Mouse (Mus musculus): ENCODE data around the gene Otud5.
"Not testable (repeated sequence)": the region's sequence is repeated elsewhere in the genome, so short reads cannot be mapped to it uniquely, and the experiment has no call there.

Gene Otud5

DNA sequence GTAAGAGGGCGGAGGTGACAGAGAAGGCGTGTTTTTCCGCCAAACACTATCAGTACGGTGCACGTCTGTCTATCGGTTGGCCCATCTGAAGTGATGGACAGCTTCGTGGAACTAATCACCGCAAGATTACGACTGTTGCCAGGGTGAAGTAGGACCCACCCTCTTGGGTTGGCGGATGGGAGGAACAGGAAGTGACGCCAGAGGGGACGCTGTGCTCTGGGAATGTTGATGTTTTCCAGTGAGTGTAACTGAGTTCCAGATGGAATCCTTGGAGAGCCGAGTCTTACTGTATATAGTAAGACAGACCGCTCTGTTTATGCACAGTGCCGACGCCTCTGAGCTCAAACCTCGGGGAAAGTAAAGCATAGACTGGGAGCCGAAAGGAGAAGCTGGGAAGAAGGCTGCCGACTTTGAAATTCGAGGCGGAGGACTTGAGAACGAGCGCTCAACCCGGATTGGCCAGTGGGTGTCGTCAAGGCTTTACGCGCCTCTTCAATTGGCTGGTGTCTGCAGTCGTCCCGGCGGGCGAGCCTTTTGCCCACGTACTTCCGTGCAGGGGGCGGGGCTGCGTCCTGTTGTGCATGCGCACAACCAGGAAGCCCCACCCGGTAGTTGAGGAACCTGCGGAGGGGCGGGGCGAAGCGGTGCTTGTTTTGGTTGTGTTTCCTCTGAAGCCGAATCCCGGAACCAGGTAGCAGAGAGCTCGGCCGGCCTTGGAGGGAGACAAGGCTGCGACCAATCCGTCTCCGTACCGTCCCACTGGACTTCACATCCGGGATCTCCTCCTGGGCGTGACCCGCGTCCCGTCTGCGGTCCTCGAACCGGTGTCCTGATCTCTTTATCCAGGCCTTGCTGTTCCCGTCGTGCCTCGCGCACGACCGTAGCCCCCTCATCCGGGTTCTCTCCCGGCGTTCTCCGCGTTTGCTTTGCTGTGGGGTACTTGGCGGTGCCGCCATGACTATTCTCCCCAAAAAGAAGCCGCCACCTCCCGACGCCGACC is at the start of gene Otud5:
TSS of gene Otud5 (plus strand) at position 202 of the 1,000 bp plus-strand sequence.
- DNase-seq (ENCODE audit: low read depth) = peak; percentile 96

GRCm38 (mm10) chrX:7793361-7793760 is 47.8 kb upstream of the Otud5 start:
- DNase-seq (ENCODE audit: low read depth) = peak; percentile 56

GRCm38 (mm10) chrX:7795016-7795415 is 46.1 kb upstream of the Otud5 start:
- peak; percentile 57 for DNase-seq (ENCODE audit: low read depth)

- DNase-seq (ENCODE audit: low read depth) = peak; percentile 67
Measured at GRCm38 (mm10) chrX:7797327-7797726, 43.8 kb upstream of the Otud5 start.

DNA sequence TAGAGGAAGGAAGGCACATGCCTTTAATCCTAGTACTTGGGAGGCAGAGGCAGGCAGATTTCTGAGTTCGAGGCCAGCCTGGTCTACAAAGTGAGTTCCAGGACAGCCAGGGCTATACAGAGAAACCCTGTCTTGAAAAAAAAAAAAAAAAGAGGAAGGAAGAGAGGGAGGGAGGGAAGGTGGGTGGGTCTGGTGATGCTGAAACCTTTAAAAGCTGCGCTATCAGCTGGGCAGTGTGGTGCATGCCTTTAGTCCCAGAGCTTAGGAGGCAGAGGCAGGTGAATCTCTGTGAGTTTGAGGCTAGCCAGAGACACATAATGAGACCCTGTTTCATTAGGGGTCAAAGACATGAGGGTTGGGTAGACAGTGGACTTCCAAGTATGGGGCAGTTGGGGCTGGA is 39.0 kb upstream of the Otud5 start:
- not testable (repeated sequence) for DNase-seq (ENCODE audit: low read depth)

GRCm38 (mm10) chrX:7815016-7815415 is 26.1 kb upstream of the Otud5 start:
- DNase-seq (ENCODE audit: low read depth) = peak; percentile 55

GRCm38 (mm10) chrX:7821865-7822779 is 19.0 kb upstream of the Otud5 start, which contains the start of gene Kcnd1:
Gene Kcnd1, plus strand, starts transcription at chrX:7822289.
- DNase-seq (ENCODE audit: low read depth) = peak; percentile 79

GRCm38 (mm10) chrX:7837146-7837545 is 4.0 kb upstream of the Otud5 start:
- peak; percentile 11 for DNase-seq (ENCODE audit: low read depth)

DNA sequence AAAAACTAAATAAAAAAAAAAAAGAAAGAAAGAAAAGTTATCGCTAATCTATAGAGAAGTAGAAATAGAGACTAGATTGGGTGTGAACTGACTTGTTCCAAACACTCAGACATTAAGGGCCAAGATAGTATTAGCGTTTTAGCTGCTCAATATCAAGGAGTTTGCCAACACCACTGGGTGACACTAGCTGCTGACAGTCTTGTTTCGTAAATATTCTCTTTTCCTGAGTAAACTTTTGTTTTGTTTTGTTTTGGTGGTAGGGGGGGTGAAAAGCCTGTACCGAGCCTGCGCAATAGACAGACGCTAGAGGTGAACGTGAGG is 362 bp upstream of the Otud5 start:
- no peak for DNase-seq (ENCODE audit: low read depth)

GRCm38 (mm10) chrX:7842318-7842717 is 1.2 kb downstream of the Otud5 start:
- DNase-seq (ENCODE audit: low read depth) = peak; percentile 10

GRCm38 (mm10) chrX:7847845-7848244 is 6.7 kb downstream of the Otud5 start:
- no peak for DNase-seq (ENCODE audit: low read depth)

DNA sequence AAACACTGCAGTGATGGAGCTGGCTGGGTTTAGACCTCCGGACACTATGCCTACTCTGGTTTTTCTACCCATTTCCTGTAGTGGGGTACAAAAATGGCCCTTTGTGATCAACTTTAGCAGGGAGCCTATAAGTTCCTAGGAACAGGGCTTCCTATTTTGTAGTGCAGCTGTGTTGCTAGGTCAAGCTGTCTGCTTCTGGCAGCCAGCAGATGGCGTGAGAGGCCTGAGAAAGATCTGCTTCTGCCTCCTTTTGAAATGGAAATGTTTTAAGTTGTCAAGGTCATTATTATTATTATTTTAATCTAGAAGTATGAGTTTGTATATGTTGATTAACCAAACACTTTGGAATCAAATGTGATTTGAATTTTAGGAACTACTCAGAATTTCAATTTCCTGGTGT is 13.4 kb downstream of the Otud5 start:
- peak; percentile 54 for DNase-seq (ENCODE audit: low read depth)

DNA sequence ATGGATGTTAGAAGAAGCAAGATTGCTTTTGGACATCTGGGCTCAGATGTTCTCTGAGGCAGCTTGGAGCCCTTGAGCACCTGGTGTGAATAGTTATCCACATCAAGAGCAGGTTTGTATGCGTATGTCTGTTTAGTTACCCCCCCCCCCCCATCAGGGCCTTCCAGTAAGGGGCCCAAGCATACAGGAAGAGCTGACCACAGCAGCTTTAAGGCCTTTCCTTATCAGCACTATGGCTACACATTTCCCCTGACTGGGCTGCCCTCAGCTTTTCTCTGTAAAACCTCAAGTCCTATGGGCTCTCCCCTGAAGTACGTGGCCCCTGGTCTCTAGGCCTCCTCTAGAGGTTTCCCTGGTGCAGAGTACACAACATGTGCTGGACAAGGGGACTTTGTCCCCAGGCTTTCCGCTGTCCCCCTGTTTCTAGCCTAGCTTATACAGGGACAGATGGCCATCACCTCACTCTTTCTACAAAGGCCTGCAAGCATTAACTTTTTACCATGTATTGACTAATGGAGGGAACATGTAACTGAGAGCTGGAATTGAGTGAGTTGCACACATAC is 18.1 kb downstream of the Otud5 start:
- DNase-seq (ENCODE audit: low read depth) = no peak

DNA sequence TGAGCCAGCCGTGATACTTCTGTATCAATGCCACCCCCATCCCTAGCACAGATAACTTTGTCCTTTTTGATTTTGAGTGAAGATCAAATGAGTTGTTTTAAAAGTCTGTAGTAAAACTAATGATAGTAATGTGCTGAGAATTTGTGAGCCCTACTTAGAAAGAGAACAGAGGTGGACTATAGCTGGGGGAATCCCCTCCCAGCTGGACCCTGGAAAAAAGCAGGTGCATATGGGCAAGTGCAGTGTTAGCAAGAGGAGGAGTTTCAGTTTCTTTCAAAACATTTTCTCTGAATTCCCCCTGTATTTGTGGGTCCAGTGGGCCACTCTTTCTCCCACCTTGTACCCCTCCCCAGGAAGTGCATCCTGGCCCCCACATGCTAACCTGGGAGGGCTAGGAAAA is 22.0 kb downstream of the Otud5 start:
- DNase-seq (ENCODE audit: low read depth) = no peak

- DNase-seq (ENCODE audit: low read depth) = no peak
Measured at GRCm38 (mm10) chrX:7864551-7864950, 23.4 kb downstream of the Otud5 start.

DNA sequence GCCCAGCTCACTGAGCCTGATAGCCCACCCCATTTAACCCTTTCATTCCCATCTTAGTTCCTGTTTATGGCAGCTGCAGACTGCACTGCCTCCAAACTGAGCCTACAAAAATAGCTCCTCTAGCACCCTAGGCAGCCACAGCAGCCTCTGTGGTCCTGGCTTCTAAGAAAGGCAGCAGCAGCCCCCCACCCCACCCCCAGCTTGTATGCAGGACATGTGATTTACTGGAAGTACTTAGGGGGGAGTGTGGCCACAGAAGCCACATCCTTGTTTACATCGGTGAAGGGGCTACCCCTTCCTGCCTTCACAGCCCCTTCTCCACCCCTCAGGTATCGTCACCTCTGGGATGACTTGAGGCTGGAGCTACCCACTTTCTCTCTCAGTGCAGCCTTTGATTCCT is 24.2 kb downstream of the Otud5 start:
- no peak for DNase-seq (ENCODE audit: low read depth)

DNA sequence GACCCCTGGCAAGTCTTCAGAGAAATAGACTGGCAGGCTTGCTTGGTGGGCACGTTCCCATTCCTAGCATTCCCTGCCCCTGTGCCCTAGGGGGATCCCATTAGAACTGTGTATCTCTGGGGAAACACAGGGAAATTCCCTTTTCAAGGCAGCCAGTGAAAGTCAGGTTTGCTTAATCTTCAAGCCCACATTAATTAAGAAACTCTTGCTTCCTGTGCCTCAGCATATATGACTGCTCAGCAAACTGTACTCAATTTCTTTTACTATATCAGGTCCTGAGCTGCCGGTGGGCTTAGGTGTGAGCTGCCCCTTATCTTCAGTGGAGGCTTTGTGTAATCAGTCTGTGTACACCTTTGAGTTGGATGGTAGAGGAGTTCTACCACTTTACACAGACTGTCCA is 24.6 kb downstream of the Otud5 start:
- DNase-seq (ENCODE audit: low read depth) = no peak

GRCm38 (mm10) chrX:7867141-7867540 is 26.0 kb downstream of the Otud5 start:
- DNase-seq (ENCODE audit: low read depth) = no peak

- DNase-seq (ENCODE audit: low read depth) = no peak
Measured at GRCm38 (mm10) chrX:7868506-7868905, 27.3 kb downstream of the Otud5 start.

- DNase-seq (ENCODE audit: low read depth) = no peak
Measured at GRCm38 (mm10) chrX:7869826-7870225, 28.7 kb downstream of the Otud5 start.

GRCm38 (mm10) chrX:7878007-7878419 is 36.8 kb downstream of the Otud5 start, which contains the start of gene Pim2:
Gene Pim2, plus strand, starts transcription at chrX:7878262.
- no peak for DNase-seq (ENCODE audit: low read depth)

DNA sequence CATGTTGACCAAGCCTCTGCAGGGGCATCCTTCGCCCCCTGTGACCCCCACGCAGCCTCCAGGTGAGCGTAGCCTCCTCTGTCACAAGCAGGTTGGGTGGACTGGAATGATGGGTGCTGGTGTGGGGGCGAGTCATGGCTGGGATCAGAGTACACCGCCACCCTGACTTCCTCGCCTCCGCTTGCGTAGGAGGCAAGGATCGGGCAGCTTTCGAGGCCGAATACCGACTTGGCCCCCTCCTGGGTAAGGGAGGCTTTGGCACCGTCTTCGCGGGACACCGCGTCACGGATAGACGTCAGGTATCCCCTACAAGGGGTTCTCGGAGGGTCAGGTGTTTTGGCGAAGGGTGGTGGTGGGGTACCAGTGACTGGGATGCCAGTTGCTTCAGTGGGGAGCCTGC is 37.3 kb downstream of the Otud5 start:
- no peak for DNase-seq (ENCODE audit: low read depth)
